Mouse (Mus musculus): ENCODE measurements at regions not wholly inside any gene's neighbourhood (a gene's known extent, or its start where the extent isn't known, plus 50 kb on each side); places are given as distances from the start of the nearest gene placed in this dataset.

DNA sequence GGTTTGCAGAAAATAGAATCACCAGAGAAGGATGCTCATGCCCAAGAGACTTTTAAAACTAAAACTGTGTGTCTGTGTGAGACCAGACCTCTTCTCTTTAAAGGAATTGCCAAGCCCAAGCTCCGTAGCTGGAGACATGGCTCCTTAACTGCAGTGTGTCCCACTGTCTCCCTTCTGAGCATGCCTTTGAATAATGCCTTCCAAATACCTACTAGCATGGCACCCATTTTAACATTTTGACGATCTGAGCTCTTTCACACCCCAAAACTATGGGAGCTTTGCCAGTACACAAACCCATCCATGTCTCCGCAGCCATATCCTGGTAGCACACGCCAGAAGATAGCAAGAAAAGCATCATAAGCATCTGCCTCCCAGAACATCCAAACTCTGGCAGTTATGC is 143.9 kb downstream of the Fam124b start:
- 0 out of 2 replicates have a peak, but pooled peaks cover 1% of the 10 kb centered on the region for H3K4me1 ChIP-seq (ENCODE audit: control insufficient read depth, insufficient read depth, low read length)
- no peak overlapping the region for H3K27ac ChIP-seq (ENCODE audit: insufficient read depth, low read length)
- H3K4me3 ChIP-seq (ENCODE audit: insufficient read depth, low read length), result no peak overlapping the region
- TF ChIP-seq POLR2A (IDR thresholded peaks at IDR 0.05; ENCODE audit: extremely low read depth, insufficient read depth, low read length), result no peak
- no peak for TF ChIP-seq CTCF (IDR thresholded peaks at IDR 0.05; ENCODE audit: extremely low read depth, insufficient read depth, low read length)

DNA sequence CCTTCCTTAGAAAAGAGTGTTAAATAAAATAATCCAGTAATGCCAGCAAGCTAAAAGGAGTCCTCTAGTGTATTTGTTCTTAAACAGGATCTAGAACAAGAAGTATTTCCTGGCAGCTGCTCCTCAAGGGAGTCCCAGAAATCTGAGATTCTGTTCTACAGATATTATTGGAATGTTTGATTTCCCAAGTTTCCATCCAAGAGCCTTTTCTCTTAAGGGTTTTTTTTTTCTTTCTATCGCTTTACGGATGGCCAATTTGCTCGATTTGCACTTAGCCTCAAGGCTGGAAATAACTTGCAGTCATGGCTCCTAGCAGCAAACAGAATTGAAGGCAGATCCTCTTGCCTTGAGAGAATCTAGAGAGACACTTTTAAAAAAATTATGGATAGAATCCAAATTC is 144.3 kb downstream of the Fam124b start:
- Histone ChIP-seq H3K4me3 (ENCODE audit: insufficient read depth, low read length) (no peak overlapping the region), H3K4me1 (ENCODE audit: control insufficient read depth, insufficient read depth, low read length) (0 out of 2 replicates have a peak, but pooled peaks cover 1% of the 10 kb centered on the region), H3K27ac (ENCODE audit: insufficient read depth, low read length) (no peak overlapping the region)
- TF ChIP-seq POLR2A (IDR thresholded peaks at IDR 0.05; ENCODE audit: extremely low read depth, insufficient read depth, low read length) (no peak), CTCF (IDR thresholded peaks at IDR 0.05; ENCODE audit: extremely low read depth, insufficient read depth, low read length) (no peak)

DNA sequence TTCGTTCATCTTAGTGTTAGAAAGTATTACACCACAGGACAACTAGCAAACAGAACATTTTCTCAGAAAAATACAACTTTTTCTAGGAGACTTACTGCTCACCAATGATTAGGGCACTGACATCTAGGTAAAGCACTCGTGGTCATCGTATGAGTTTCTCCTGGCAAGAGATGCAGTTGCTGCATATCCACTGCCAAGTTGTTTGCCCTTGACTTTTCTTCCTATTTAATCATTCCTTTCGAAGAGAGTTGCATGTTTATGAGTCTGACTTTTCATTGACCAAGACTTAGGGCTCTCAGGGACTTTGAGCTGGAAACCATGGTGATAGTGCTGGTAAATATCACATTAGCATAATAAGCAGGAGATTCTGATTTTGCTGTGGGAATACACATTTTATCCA is 149.1 kb downstream of the Fam124b start:
- no peak overlapping the region for H3K27ac ChIP-seq (ENCODE audit: insufficient read depth, low read length)
- H3K4me3 ChIP-seq (ENCODE audit: insufficient read depth, low read length), result no peak overlapping the region
- no peaks in the 10 kb centered on the region for H3K4me1 ChIP-seq (ENCODE audit: control insufficient read depth, insufficient read depth, low read length)
- TF ChIP-seq CTCF (IDR thresholded peaks at IDR 0.05; ENCODE audit: extremely low read depth, insufficient read depth, low read length) (no peak), POLR2A (IDR thresholded peaks at IDR 0.05; ENCODE audit: extremely low read depth, insufficient read depth, low read length) (no peak)

DNA sequence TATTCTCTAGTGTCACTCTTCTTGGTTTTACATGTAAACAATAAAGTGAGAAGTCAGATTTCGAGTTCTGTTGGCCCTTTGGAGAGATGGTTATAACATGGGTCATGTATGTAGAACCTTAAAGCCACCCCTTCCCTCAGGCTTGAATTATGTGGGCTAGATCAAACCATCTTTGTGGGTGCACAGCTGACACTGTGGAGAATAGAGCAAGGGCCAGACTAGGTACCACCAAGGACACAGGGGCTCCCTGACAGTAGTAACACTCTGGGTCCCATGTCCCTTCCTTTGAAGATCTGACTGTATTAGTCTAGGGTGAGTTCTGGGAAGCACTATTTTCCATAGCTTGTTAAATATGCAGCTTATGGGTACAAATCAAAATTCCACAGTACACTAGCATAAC is 156.2 kb downstream of the Fam124b start:
- Histone ChIP-seq H3K4me1 (ENCODE audit: control insufficient read depth, insufficient read depth, low read length) (no peaks in the 10 kb centered on the region), H3K4me3 (ENCODE audit: insufficient read depth, low read length) (no peak overlapping the region), H3K27ac (ENCODE audit: insufficient read depth, low read length) (no peak overlapping the region)
- TF ChIP-seq POLR2A (IDR thresholded peaks at IDR 0.05; ENCODE audit: extremely low read depth, insufficient read depth, low read length) (no peak), CTCF (IDR thresholded peaks at IDR 0.05; ENCODE audit: extremely low read depth, insufficient read depth, low read length) (no peak)

DNA sequence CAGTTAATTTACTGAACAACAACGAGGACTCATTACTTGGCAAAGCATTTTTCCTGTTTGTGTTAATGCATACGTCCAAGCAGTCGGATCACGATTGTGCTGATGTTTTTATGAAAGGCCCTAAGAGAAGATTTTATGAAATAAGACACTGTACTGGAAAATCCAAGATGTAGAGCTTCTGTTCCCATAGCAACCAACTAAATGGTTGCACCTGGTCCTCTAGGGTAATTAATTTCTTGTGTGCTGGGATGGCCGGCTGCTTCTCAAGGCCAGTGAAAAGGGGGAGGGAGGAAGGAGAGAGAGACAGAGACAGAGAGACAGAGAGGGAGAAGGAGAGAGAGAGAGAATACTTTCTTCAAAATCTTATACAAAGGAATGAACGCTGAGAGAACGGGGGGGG is 156.6 kb downstream of the Fam124b start:
- Histone ChIP-seq H3K27ac (ENCODE audit: insufficient read depth, low read length) (no peak overlapping the region), H3K4me1 (ENCODE audit: control insufficient read depth, insufficient read depth, low read length) (no peaks in the 10 kb centered on the region)
- TF ChIP-seq CTCF (IDR thresholded peaks at IDR 0.05; ENCODE audit: extremely low read depth, insufficient read depth, low read length) (no peak), POLR2A (IDR thresholded peaks at IDR 0.05; ENCODE audit: extremely low read depth, insufficient read depth, low read length) (no peak)

DNA sequence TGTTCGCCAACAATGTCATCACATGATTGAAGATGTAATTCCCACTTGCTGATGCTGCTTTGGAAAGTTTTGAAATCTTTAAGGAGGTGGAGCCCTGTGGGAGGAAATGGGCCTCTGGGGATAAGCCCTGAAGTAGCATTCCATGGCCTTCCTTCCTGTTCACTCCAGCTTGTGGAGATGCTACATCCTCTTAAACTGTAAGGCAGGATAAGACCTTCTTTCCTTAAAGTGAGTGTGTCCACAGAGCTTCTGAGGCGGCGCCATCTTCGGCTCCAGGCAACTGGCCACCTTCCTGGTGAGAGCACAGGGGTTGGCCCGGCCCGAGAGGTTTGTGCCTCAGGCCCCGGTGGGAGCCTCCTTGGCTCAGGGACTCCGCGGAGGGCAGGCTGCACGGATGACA is 173.1 kb downstream of the Fam124b start:
- Histone ChIP-seq H3K4me3 (ENCODE audit: insufficient read depth, low read length) (no peak overlapping the region), H3K4me1 (ENCODE audit: control insufficient read depth, insufficient read depth, low read length) (no peaks in the 10 kb centered on the region), H3K27ac (ENCODE audit: insufficient read depth, low read length) (no peak overlapping the region)
- TF ChIP-seq CTCF (IDR thresholded peaks at IDR 0.05; ENCODE audit: extremely low read depth, insufficient read depth, low read length) (no peak), POLR2A (IDR thresholded peaks at IDR 0.05; ENCODE audit: extremely low read depth, insufficient read depth, low read length) (no peak)

More for the DNA sequence above, 156.6 kb downstream of the Fam124b start:
- H3K4me3 ChIP-seq (ENCODE audit: insufficient read depth, low read length), result no peak overlapping the region

DNA sequence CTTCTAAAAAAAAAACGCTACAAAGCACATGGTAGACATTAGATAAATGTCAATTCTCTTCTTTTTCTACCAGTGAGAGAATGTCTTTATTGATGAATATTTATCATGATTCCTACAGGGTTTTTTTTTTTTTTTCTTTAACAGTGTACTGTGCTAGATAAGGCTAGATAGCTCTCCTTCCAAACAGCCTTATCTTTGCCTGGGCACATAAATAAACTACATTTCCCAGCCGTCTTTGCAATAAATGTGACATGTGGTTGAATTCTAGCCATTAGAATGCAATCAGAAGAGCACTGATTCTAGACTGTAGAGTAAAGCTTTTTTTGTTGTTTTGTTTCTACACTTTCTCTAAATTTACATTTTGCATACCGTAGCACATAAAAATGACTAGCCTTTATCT is 177.9 kb downstream of the Fam124b start:
- Histone ChIP-seq H3K4me3 (ENCODE audit: insufficient read depth, low read length) (no peak overlapping the region), H3K27ac (ENCODE audit: insufficient read depth, low read length) (no peak overlapping the region), H3K4me1 (ENCODE audit: control insufficient read depth, insufficient read depth, low read length) (no peaks in the 10 kb centered on the region)
- TF ChIP-seq POLR2A (IDR thresholded peaks at IDR 0.05; ENCODE audit: extremely low read depth, insufficient read depth, low read length), result no peak
- no peak for TF ChIP-seq CTCF (IDR thresholded peaks at IDR 0.05; ENCODE audit: extremely low read depth, insufficient read depth, low read length)

DNA sequence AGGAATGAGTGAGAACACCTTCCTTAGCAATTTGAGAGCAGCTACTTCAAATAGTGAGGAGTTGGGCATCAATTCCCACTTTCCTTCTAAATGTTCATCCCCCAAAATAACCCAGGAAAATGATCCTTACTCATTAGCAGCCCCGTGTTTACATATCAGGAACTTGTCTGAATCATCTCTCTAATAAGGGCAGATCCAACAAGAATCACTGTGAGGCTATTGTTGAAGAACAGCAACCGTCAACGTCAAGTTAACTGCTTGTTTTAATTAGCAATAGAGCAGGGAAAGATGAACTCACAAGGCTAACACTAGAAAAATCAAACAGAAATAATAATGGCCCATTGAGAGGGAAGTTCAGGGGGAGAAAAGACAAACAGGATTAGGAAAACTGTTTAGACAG is 178.4 kb downstream of the Fam124b start:
- no peak overlapping the region for H3K27ac ChIP-seq (ENCODE audit: insufficient read depth, low read length)
- no peak overlapping the region for H3K4me3 ChIP-seq (ENCODE audit: insufficient read depth, low read length)
- no peak for TF ChIP-seq CTCF (IDR thresholded peaks at IDR 0.05; ENCODE audit: extremely low read depth, insufficient read depth, low read length)
- TF ChIP-seq POLR2A (IDR thresholded peaks at IDR 0.05; ENCODE audit: extremely low read depth, insufficient read depth, low read length), result no peak
- H3K4me1 ChIP-seq (ENCODE audit: control insufficient read depth, insufficient read depth, low read length), result no peaks in the 10 kb centered on the region

DNA sequence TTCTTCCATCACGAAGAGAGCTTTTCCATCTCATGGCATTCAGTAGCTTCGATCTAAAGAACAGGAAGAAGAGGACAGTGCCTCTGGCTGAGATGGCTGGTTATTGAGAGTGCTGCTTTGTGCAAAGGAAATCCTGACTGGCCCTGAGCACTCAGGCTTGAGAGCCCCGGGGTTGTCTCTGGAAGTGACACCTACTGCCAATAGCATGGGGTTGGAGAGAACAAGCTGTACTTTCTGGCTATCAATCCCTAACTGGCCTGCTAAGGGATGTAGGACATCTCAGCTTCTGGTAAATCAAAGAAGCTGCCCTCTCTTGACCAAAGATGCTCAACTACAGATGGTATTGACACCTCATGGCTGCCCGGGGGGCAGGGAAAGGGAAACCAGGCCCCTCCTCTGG is 178.2 kb upstream of the Serpine2 start:
- H3K4me1 ChIP-seq (ENCODE audit: control insufficient read depth, insufficient read depth, low read length), result no peaks in the 10 kb centered on the region
- H3K4me3 ChIP-seq (ENCODE audit: insufficient read depth, low read length), result no peak overlapping the region
- TF ChIP-seq CTCF (IDR thresholded peaks at IDR 0.05; ENCODE audit: extremely low read depth, insufficient read depth, low read length) (no peak), POLR2A (IDR thresholded peaks at IDR 0.05; ENCODE audit: extremely low read depth, insufficient read depth, low read length) (no peak)
- no peak overlapping the region for H3K27ac ChIP-seq (ENCODE audit: insufficient read depth, low read length)

DNA sequence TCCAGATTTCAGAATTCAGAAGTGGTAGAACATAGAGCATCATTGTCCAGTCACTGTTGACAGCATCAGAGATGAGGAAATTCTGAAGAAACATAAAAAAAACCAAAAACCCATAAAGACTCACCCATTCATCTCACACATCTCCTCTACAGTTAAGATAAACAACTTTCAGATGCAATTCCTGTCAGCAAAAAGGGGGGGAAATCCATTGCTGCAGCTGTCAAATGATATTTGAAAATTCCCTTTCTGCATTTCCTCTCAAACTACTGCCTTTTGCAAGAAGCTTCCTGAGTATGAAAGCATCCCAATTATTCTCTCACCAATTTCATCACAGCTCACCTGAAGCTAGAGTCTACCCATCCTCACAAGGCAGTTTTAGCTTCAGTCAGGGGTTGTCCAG is 177.1 kb upstream of the Serpine2 start:
- TF ChIP-seq POLR2A (IDR thresholded peaks at IDR 0.05; ENCODE audit: extremely low read depth, insufficient read depth, low read length) (no peak), CTCF (IDR thresholded peaks at IDR 0.05; ENCODE audit: extremely low read depth, insufficient read depth, low read length) (no peak)
- no peak overlapping the region for H3K4me3 ChIP-seq (ENCODE audit: insufficient read depth, low read length)
- H3K4me1 ChIP-seq (ENCODE audit: control insufficient read depth, insufficient read depth, low read length), result peaks cover 2% of the 10 kb centered on the region; the same call in 1 of the 2 replicates
- H3K27ac ChIP-seq (ENCODE audit: insufficient read depth, low read length), result no peak overlapping the region

Data from cortical plate, adult 2 months (tissue).